Mouse (Mus musculus): ENCODE measurements at regions not wholly inside any gene's neighbourhood (a gene's known extent, or its start where the extent isn't known, plus 50 kb on each side); places are given as distances from the start of the nearest gene placed in this dataset.

DNA sequence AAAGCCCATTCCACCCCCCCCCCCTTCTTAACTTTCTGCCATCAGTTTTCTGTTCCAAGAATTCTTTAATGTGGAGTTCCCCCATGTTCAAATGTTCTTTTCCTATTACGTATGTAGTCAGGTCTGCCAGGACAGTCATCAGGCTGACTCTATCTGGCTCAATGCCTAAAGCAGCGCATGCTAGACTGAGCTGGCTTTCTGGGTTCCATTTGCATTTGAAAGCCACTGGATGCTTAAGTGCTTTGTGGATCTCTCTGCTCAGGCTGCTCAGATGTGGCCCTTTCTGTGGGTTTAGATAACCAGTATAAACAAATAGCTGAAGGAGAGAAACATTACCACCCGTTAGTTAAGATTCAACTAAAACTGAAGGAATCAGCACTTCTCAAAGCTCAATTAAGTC lies 103.0 kb upstream of the Chodl start:
- DNase-seq (ENCODE audit: extremely low read depth), result no peak
- H3K9me3 ChIP-seq (replicated peaks; ENCODE audit: low read length), result no peaks in the 10 kb centered on the region
- no peaks in the 10 kb centered on the region for H3K4me1 ChIP-seq (ENCODE audit: control insufficient read depth in 1 of 2, insufficient read depth in 2 of 2)
- dilution Hi-C loops (cut with MboI; ENCODE audit: extremely low pct_ligation_motif_present, extremely low pct_unique_long_range_greater_than_20kb, low sequenced_read_pairs), result no loop called here
- H3K79me2 ChIP-seq (replicated peaks; ENCODE audit: control insufficient read depth, extremely low read depth, insufficient read depth, poor library complexity, severe bottlenecking), result no peaks in the 10 kb centered on the region
- in situ Hi-C loops (cut with MboI; ENCODE audit: low pct_ligation_motif_present, low pct_unique_long_range_greater_than_20kb, low sequenced_read_pairs), result no loop called here
- H3K27ac ChIP-seq (ENCODE audit: insufficient read depth, low read depth), result no peak overlapping the region
- H3K27me3 ChIP-seq (replicated peaks), result peaks cover 9% of the 10 kb centered on the region
- no peak overlapping the region for H3K4me3 ChIP-seq (replicated peaks in 1 of 3; ENCODE audit: low read depth in 2 of 3, low read length in 2 of 3, poor library complexity in 1 of 3)
- H3K9ac ChIP-seq (ENCODE audit: insufficient read depth, low read depth), result no peak overlapping the region
- H3K4me2 ChIP-seq (ENCODE audit: insufficient read depth, low read depth, poor library complexity, severe bottlenecking), result no peak overlapping the region
- H3K36me3 ChIP-seq (replicated peaks in 1 of 2; ENCODE audit: control insufficient read depth in 1 of 2, insufficient read depth in 1 of 2, low read length in 1 of 2), result no peaks in the 10 kb centered on the region
- TF ChIP-seq ELF1 (IDR thresholded peaks at IDR 0.05; ENCODE audit: low read depth, low read length), result no peak
- no peak for TF ChIP-seq HCFC1 (IDR thresholded peaks at IDR 0.05; ENCODE audit: low read depth, low read length)
- no peak for TF ChIP-seq NRF1 (IDR thresholded peaks at IDR 0.05; ENCODE audit: low read depth, low read length)
- TF ChIP-seq JUN (IDR thresholded peaks at IDR 0.05; ENCODE audit: insufficient read depth, low read depth, low read length), result no peak
- no peak for TF ChIP-seq IRF4 (IDR thresholded peaks at IDR 0.05; ENCODE audit: low read depth, low read length)
- TF ChIP-seq POLR2AphosphoS2 (IDR thresholded peaks at IDR 0.05; ENCODE audit: low read depth, low read length), result no peak

DNA sequence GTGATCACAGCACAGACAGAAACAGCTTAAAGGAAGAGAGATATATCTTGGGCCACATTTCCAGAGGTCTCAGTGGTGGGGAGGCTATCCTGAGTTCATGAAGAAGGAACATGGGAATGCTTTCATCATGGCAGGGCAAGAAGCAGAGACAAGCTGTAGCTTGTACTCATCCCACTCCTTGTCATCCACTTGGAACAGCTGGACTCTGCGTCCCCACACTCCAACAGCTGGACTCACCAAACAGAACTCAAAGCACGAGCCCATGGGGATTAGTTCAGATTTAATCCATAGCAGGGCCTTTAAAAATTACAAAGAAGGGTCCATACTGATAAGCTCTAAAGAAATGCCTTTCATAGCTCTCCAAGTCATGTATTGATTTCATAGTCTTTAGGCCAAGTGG lies 140.7 kb upstream of the Chodl start:
- Histone ChIP-seq H3K27me3 (replicated peaks) (peaks cover 4% of the 10 kb centered on the region), H3K79me2 (replicated peaks; ENCODE audit: control insufficient read depth, extremely low read depth, insufficient read depth, poor library complexity, severe bottlenecking) (no peaks in the 10 kb centered on the region), H3K9ac (ENCODE audit: insufficient read depth, low read depth) (no peak overlapping the region), H3K27ac (ENCODE audit: insufficient read depth, low read depth) (no peak overlapping the region), H3K4me2 (ENCODE audit: insufficient read depth, low read depth, poor library complexity, severe bottlenecking) (no peak overlapping the region), H3K9me3 (replicated peaks; ENCODE audit: low read length) (no peaks in the 10 kb centered on the region), H3K36me3 (replicated peaks in 1 of 2; ENCODE audit: control insufficient read depth in 1 of 2, insufficient read depth in 1 of 2, low read length in 1 of 2) (no peaks in the 10 kb centered on the region), H3K4me1 (ENCODE audit: control insufficient read depth in 1 of 2, insufficient read depth in 2 of 2) (no peaks in the 10 kb centered on the region), H3K4me3 (replicated peaks in 1 of 3; ENCODE audit: low read depth in 2 of 3, low read length in 2 of 3, poor library complexity in 1 of 3) (no peak overlapping the region)
- in situ Hi-C loops (cut with MboI; ENCODE audit: low pct_ligation_motif_present, low pct_unique_long_range_greater_than_20kb, low sequenced_read_pairs), result no loop called here
- TF ChIP-seq CTCF (conservative IDR thresholded peaks at IDR 0.05 in 1 of 2, IDR thresholded peaks at IDR 0.05 in 1 of 2; ENCODE audit: low read depth in 2 of 2, low read length in 2 of 2), result no peak
- TF ChIP-seq JUN (IDR thresholded peaks at IDR 0.05; ENCODE audit: insufficient read depth, low read depth, low read length), result no peak
- dilution Hi-C loops (cut with MboI; ENCODE audit: extremely low pct_ligation_motif_present, extremely low pct_unique_long_range_greater_than_20kb, low sequenced_read_pairs), result no loop called here
- no peak for DNase-seq (ENCODE audit: extremely low read depth)

GRCm38 (mm10) chr16:78759226-78759625 lies 171.5 kb upstream of the Chodl start:
- Histone ChIP-seq H3K4me3 (replicated peaks in 1 of 3; ENCODE audit: low read depth in 2 of 3, low read length in 2 of 3, poor library complexity in 1 of 3) (no peak overlapping the region), H3K4me1 (ENCODE audit: control insufficient read depth in 1 of 2, insufficient read depth in 2 of 2) (no peaks in the 10 kb centered on the region), H3K79me2 (replicated peaks; ENCODE audit: control insufficient read depth, extremely low read depth, insufficient read depth, poor library complexity, severe bottlenecking) (no peaks in the 10 kb centered on the region), H3K9me3 (replicated peaks; ENCODE audit: low read length) (no peaks in the 10 kb centered on the region), H3K27ac (ENCODE audit: insufficient read depth, low read depth) (no peak overlapping the region), H3K9ac (ENCODE audit: insufficient read depth, low read depth) (no peak overlapping the region), H3K27me3 (replicated peaks) (peaks cover 31% of the 10 kb centered on the region), H3K36me3 (replicated peaks in 1 of 2; ENCODE audit: control insufficient read depth in 1 of 2, insufficient read depth in 1 of 2, low read length in 1 of 2) (no peaks in the 10 kb centered on the region), H3K4me2 (ENCODE audit: insufficient read depth, low read depth, poor library complexity, severe bottlenecking) (no peak overlapping the region)
- in situ Hi-C loops (cut with MboI; ENCODE audit: low pct_ligation_motif_present, low pct_unique_long_range_greater_than_20kb, low sequenced_read_pairs) (no loop called here), dilution Hi-C loops (cut with MboI; ENCODE audit: extremely low pct_ligation_motif_present, extremely low pct_unique_long_range_greater_than_20kb, low sequenced_read_pairs) (no loop called here)
- no peak for DNase-seq (ENCODE audit: extremely low read depth)
- no peak for TF ChIP-seq USF1 (IDR thresholded peaks at IDR 0.05; ENCODE audit: low read depth, low read length)
- TF ChIP-seq HCFC1 (IDR thresholded peaks at IDR 0.05; ENCODE audit: low read depth, low read length), result no peak
- no peak for TF ChIP-seq RCOR1 (conservative IDR thresholded peaks at IDR 0.05; ENCODE audit: low read depth, low read length)

Measured in CH12.LX (cell line).